Mouse (Mus musculus) megakaryocyte, embryonic 14.5 days (primary cell): Measurements from ENCODE around the gene Ankrd11. TPM values are rescaled to one million over a fixed set of nuclear protein-coding genes. Genes with fewer than 3 reads are reported as not detected.

ENCODE experiments used
- H3K27me3 ChIP-seq: replicated peaks from 2 replicates; pipeline ENCODE3; 2012; ENCODE audit warnings: inconsistent platforms
- H3K36me3 ChIP-seq: replicated peaks from 2 replicates; pipeline ENCODE3; 2012; ENCODE audit warnings: low read length, inconsistent platforms, mixed read lengths
- H3K4me1 ChIP-seq: 2 replicates; pipeline ENCODE4 v1.6.1; 2012; ENCODE audit warnings: inconsistent platforms
- H3K4me3 ChIP-seq: replicated peaks from 2 replicates; pipeline ENCODE3; 2012; ENCODE audit warnings: moderate library complexity, mild to moderate bottlenecking, inconsistent platforms
- H3K9me3 ChIP-seq: 2 replicates; pipeline ENCODE4 v1.6.1; 2012; ENCODE audit warnings: inconsistent platforms
- FLI1 ChIP-seq: IDR thresholded peaks from 2 replicates; pipeline ENCODE4 v1.6.1; 2012; ENCODE audit warnings: low read length, inconsistent platforms, mixed read lengths
- GATA1 ChIP-seq: IDR thresholded peaks from 3 replicates; pipeline ENCODE4 v1.6.1; 2012; ENCODE audit warnings: mixed read lengths, low read length, inconsistent platforms, borderline replicate concordance
- polyA plus RNA-seq: library from polyadenylated mRNA; stranded (reverse); fragments of >175 nt; gene quantifications from 2 replicates; pipeline ENCODE4 v1.2.3, GENCODE M21; 2012; ENCODE audit warnings: low replicate concordance; ENCODE audit not compliant: insufficient read depth

The Ankrd11 gene
- polyA plus RNA-seq, 1 experiment: 49.4 TPM

DNA sequence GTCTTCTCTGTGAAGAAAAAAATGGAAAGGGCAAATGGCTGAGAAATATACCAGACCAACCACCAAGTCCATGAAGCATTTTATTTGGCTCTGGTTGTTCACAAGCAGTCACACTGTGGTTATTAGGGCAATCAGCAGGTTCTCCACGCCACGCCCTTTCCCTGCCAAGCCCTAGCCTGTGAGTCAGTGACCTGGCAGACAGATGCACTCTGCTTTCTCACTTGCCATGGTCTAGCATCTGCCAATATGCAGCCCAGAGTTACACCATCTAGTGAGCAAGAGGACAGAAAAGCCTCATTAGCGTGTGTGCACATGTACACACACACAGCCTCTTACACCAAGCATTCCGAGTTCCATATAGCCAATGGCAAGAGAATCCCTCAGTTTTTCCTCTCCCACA lies 136.7 kb downstream of the Ankrd11 start:
- H3K27me3 ChIP-seq: no peaks in the 10 kb centered on the region
- peaks cover 90% of the 10 kb centered on the region for H3K4me1 ChIP-seq

DNA sequence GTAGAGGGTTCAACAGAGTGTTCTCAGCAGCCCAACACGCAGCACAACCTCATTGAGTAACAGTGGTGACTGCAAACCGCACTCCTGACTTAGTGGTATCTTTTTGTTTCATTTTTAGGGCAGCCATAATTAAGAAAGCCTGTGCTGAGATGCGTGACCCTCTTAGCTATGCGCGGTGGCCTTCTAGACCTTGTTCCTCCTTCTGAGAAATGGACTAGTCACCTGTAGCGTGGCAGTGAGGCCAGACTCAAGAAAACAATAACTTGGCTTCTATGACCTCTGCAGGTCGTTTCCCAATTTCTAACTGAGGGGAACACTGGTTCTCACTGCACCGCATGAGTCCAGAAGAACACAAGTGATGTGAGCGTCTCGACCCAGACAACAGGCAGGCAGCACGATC lies 137.6 kb downstream of the Ankrd11 start:
- TF ChIP-seq GATA1: no peak
- no peak for TF ChIP-seq FLI1
- Histone ChIP-seq H3K4me3 (no peak overlapping the region), H3K4me1 (peaks cover 90% of the 10 kb centered on the region), H3K9me3 (no peaks in the 10 kb centered on the region), H3K36me3 (peaks cover 85% of the 10 kb centered on the region), H3K27me3 (no peaks in the 10 kb centered on the region)

More for the DNA sequence above, 136.7 kb downstream of the Ankrd11 start:
- peaks cover 85% of the 10 kb centered on the region for H3K36me3 ChIP-seq
- no peak overlapping the region for H3K4me3 ChIP-seq
- H3K9me3 ChIP-seq: no peaks in the 10 kb centered on the region
- no peak for TF ChIP-seq GATA1
- TF ChIP-seq FLI1: no peak

- Histone ChIP-seq H3K4me3 (no peak overlapping the region), H3K36me3 (peaks cover 86% of the 10 kb centered on the region), H3K9me3 (no peaks in the 10 kb centered on the region), H3K27me3 (no peaks in the 10 kb centered on the region), H3K4me1 (peaks cover 93% of the 10 kb centered on the region)
- TF ChIP-seq FLI1 (no peak), GATA1 (no peak)
These were observed 139.1 kb downstream of the Ankrd11 start for GRCm38 (mm10) chr8:122903002-122903401.

DNA sequence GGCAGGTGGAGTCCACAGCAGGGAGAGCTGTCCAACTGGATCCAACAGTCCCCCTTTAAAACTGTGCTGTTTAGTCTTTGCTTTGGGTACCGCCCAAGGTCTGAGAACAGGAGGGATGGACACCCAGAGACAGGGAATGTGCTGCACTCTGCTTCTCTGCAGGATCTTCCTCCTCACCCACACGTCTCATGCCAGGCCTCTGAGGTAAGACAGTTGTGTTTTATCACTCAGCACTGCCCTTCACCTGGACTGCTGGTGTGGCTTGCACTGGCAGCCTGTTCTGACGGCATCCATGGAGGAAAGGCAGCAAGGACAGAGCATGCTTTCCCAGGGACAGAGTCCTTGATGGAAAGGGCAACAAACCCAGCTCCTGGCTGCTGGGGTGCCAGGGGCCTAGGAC lies 139.5 kb downstream of the Ankrd11 start:
- no peaks in the 10 kb centered on the region for H3K9me3 ChIP-seq
- peaks cover 86% of the 10 kb centered on the region for H3K36me3 ChIP-seq
- peaks cover 93% of the 10 kb centered on the region for H3K4me1 ChIP-seq
- no peaks in the 10 kb centered on the region for H3K27me3 ChIP-seq
- TF ChIP-seq GATA1 (no peak), FLI1 (no peak)
- peak overlapping the region; percentile 40 for H3K4me3 ChIP-seq

- no peak overlapping the region for H3K4me3 ChIP-seq
- TF ChIP-seq FLI1: no peak
- no peak for TF ChIP-seq GATA1
- H3K36me3 ChIP-seq: peaks cover 86% of the 10 kb centered on the region
- H3K9me3 ChIP-seq: no peaks in the 10 kb centered on the region
- no peaks in the 10 kb centered on the region for H3K27me3 ChIP-seq
- peaks cover 93% of the 10 kb centered on the region for H3K4me1 ChIP-seq
These were observed 140.1 kb downstream of the Ankrd11 start for GRCm38 (mm10) chr8:122901892-122902515.

- TF ChIP-seq FLI1: no peak
- no peak for TF ChIP-seq GATA1
- Histone ChIP-seq H3K36me3 (peaks cover 89% of the 10 kb centered on the region), H3K4me1 (peaks cover 88% of the 10 kb centered on the region), H3K4me3 (no peak overlapping the region), H3K27me3 (no peaks in the 10 kb centered on the region), H3K9me3 (no peaks in the 10 kb centered on the region)
These were observed 140.6 kb downstream of the Ankrd11 start for GRCm38 (mm10) chr8:122901476-122901875.

- peaks cover 93% of the 10 kb centered on the region for H3K36me3 ChIP-seq
- H3K4me3 ChIP-seq: no peak overlapping the region
- H3K9me3 ChIP-seq: no peaks in the 10 kb centered on the region
- peaks cover 64% of the 10 kb centered on the region for H3K4me1 ChIP-seq
- no peaks in the 10 kb centered on the region for H3K27me3 ChIP-seq
- TF ChIP-seq GATA1: no peak
- TF ChIP-seq FLI1: no peak
These were observed 143.0 kb downstream of the Ankrd11 start for GRCm38 (mm10) chr8:122899085-122899484.

DNA sequence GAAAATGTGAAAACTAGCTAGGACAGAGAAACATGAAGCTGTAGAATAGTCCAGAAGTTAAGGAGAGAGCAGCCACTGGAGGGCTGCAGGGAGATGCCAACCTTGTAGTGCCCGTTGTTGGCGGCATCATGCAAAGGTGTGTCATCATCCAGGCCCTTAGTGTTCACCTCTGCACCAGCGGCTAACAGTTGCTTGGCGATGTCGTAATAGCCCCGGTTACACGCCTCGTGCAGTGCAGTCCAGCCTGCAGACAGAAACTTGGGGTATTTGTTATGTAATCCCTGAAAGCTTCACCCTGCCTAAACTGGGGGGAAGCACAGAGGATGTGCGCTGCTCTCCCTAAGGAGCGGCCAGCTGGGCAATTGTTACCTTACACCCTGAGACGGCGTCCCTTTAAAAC lies 143.6 kb downstream of the Ankrd11 start:
- Histone ChIP-seq H3K27me3 (no peaks in the 10 kb centered on the region), H3K4me1 (peaks cover 59% of the 10 kb centered on the region), H3K4me3 (peak overlapping the region; percentile 57), H3K9me3 (no peaks in the 10 kb centered on the region), H3K36me3 (peaks cover 95% of the 10 kb centered on the region)
- TF ChIP-seq FLI1 (no peak), GATA1 (no peak)

- no peak for TF ChIP-seq FLI1
- no peak for TF ChIP-seq GATA1
These were observed 144.1 kb downstream of the Ankrd11 start for GRCm38 (mm10) chr8:122898018-122898417.

GRCm38 (mm10) chr8:122897200-122897599 lies 144.9 kb downstream of the Ankrd11 start:
- H3K4me3 ChIP-seq: no peak overlapping the region
- no peak for TF ChIP-seq GATA1
- no peak for TF ChIP-seq FLI1
- H3K9me3 ChIP-seq: no peaks in the 10 kb centered on the region
- peaks cover 48% of the 10 kb centered on the region for H3K4me1 ChIP-seq
- no peaks in the 10 kb centered on the region for H3K27me3 ChIP-seq
- peaks cover 99% of the 10 kb centered on the region for H3K36me3 ChIP-seq

More at GRCm38 (mm10) chr8:122898018-122898417, 144.1 kb downstream of the Ankrd11 start:
- Histone ChIP-seq H3K4me1 (peaks cover 57% of the 10 kb centered on the region), H3K27me3 (no peaks in the 10 kb centered on the region), H3K36me3 (peaks cover 97% of the 10 kb centered on the region), H3K4me3 (peak overlapping the region; percentile 11), H3K9me3 (no peaks in the 10 kb centered on the region)
